Mouse (Mus musculus) bone marrow macrophage, adult 2 months (primary cell): ENCODE measurements around the gene Gm49368.

Experiments
- CTCF ChIP-seq: IDR thresholded peaks from 2 replicates; pipeline ENCODE4 v1.5.1; 2012; ENCODE audit warnings: low read depth, mild to moderate bottlenecking, low read length, moderate library complexity
- POLR2A ChIP-seq: IDR thresholded peaks from 2 replicates; pipeline ENCODE4 v1.6.1; 2012; ENCODE audit warnings: mild to moderate bottlenecking, low read depth, low read length, borderline replicate concordance

- no peak for TF ChIP-seq CTCF
- TF ChIP-seq POLR2A = no peak
These were observed 37.1 kb upstream of the Gm49368 start for GRCm38 (mm10) chr7:128025381-128025780.
